In genomic region chr5:140501982-140502836, GRCm38 (mm10) we compare ENCODE assay signal across 8 mouse cellular contexts. TPM values are rescaled to one million over a fixed set of nuclear protein-coding genes. Genes with fewer than 3 reads are reported as not detected.
DNase-seq lines count a peak whose midpoint lies in the region; ATAC-seq and TF ChIP-seq lines count a peak whose summit lies in the region.

No protein-coding gene starts in this region.

- 15% methylated on average over 14 of the region's 14 CpGs for whole genome bisulfite sequencing in kidney, embryonic 14.5 days
- WGBS in hindbrain, embryonic 15.5 days = 17% methylated on average over 14 of the region's 14 CpGs
- 36% methylated on average over 14 of the region's 14 CpGs for WGBS in cerebellum, adult 2 months

- TF ChIP-seq CTCF in cerebellum, adult 2 months (IDR thresholded peaks at IDR 0.05; ENCODE audit: borderline replicate concordance, insufficient read depth, low read depth, low read length) = no peak

- H3K27ac ChIP-seq in kidney, embryonic 14.5 days (ENCODE audit: low read depth, low read length) = peak overlapping the region; percentile 90
- H3K27ac ChIP-seq in hindbrain, embryonic 15.5 days (replicated peaks) = no peak overlapping the region
- H3K27ac ChIP-seq in cerebellum, adult 2 months (ENCODE audit: insufficient read depth, low read length) = no peak overlapping the region

- no peaks in the 10 kb centered on the region for H3K9me3 ChIP-seq in kidney, embryonic 14.5 days (ENCODE audit: control insufficient read depth, low read length)
- H3K9me3 ChIP-seq in hindbrain, embryonic 15.5 days = no peaks in the 10 kb centered on the region

- no peaks in the 10 kb centered on the region for H3K36me3 ChIP-seq in kidney, embryonic 14.5 days (ENCODE audit: control insufficient read depth, insufficient read depth, low read length)
- no peaks in the 10 kb centered on the region for H3K36me3 ChIP-seq in hindbrain, embryonic 15.5 days

- peak overlapping the region; percentile 22 for H3K4me3 ChIP-seq in kidney, embryonic 14.5 days (ENCODE audit: low read length)
- H3K4me3 ChIP-seq in hindbrain, embryonic 15.5 days = no peak overlapping the region
- H3K4me3 ChIP-seq in cerebellum, adult 2 months (replicated peaks; ENCODE audit: insufficient read depth, low read depth, low read length) = no peak overlapping the region

- H3K4me2 ChIP-seq in kidney, embryonic 14.5 days (replicated peaks; ENCODE audit: low read depth, low read length) = peak overlapping the region; percentile 64
- peak overlapping the region; percentile 43 for H3K4me2 ChIP-seq in hindbrain, embryonic 15.5 days

- H3K27me3 ChIP-seq in kidney, embryonic 14.5 days (ENCODE audit: control insufficient read depth, insufficient read depth, low read length) = no peaks in the 10 kb centered on the region
- H3K27me3 ChIP-seq in hindbrain, embryonic 15.5 days = 0 out of 2 replicates have a peak, but pooled peaks cover 3% of the 10 kb centered on the region
- H3K27me3 ChIP-seq in cerebellum, adult 2 months (ENCODE audit: control insufficient read depth, insufficient read depth, low read length) = no peaks in the 10 kb centered on the region

- no peak for DNase-seq in kidney, postnatal 25 days
- DNase-seq in embryo, embryonic 10.5 days (ENCODE audit: low spot score) = peak; percentile 66
- no peak for DNase-seq in cerebellum, postnatal 14 days
- DNase-seq in frontal cortex, postnatal 36 days (ENCODE audit: low spot score in 2 of 2) = no peak
- no peak for DNase-seq in cerebellum, adult 2 months

- peaks cover 31% of the 10 kb centered on the region for H3K4me1 ChIP-seq in kidney, embryonic 14.5 days (ENCODE audit: control insufficient read depth, insufficient read depth, low read length)
- peaks cover 26% of the 10 kb centered on the region for H3K4me1 ChIP-seq in hindbrain, embryonic 15.5 days (replicated peaks)
- H3K4me1 ChIP-seq in cerebellum, adult 2 months (ENCODE audit: control insufficient read depth, insufficient read depth, low read length) = peaks cover 17% of the 10 kb centered on the region

- no peak for TF ChIP-seq POLR2A in cerebellum, adult 2 months (IDR thresholded peaks at IDR 0.05; ENCODE audit: borderline replicate concordance, insufficient read depth, low read length)

- peak overlapping the region; percentile 59 for H3K9ac ChIP-seq in kidney, embryonic 14.5 days (ENCODE audit: low read depth, low read length)
- H3K9ac ChIP-seq in hindbrain, embryonic 15.5 days = 0 out of 2 replicates have a peak overlapping the region, but pooled peaks have one; percentile 2

- ATAC-seq in kidney, embryonic 14.5 days (ENCODE audit: low FRiP score, low TSS enrichment) = peak; percentile 44
- ATAC-seq in hindbrain, embryonic 15.5 days (ENCODE audit: low FRiP score, low read depth) = no peak
- peak; percentile 31 for ATAC-seq in megakaryocyte progenitor cell, adult 5-6 weeks (replicated peaks; ENCODE audit: poor library complexity)

RNA-seq across cellular contexts. Expression of gene Chst12, which starts 3.1 kb away (rescaled TPM):
- polyA plus RNA-seq in kidney, embryonic 14.5 days (2014; fragmentation: Nextera tagmentation; extraction: Ambion mirVana) = 13.3 and 17.5 TPM in 2 replicates
- 25.2 and 26.1 TPM in 2 replicates for polyA plus RNA-seq in hindbrain, embryonic 15.5 days (2015; fragmentation: Nextera tagmentation; extraction: Ambion mirVana)
- 68.5 and 74.5 TPM in 2 replicates for total RNA-seq in megakaryocyte progenitor cell, adult 5-6 weeks (2015)
- total RNA-seq in megakaryocyte progenitor cell, adult 5-6 weeks (2017) = 31.4 and 39.4 TPM in 2 replicates
- 20.9 and 22.5 TPM in 2 replicates for polyA plus RNA-seq in cerebellum, adult 2 months (2012; rRNA removed)

RNA-seq across cellular contexts. Expression of gene Gm4869, which starts 56.8 kb away (rescaled TPM):
- not detected in 2 replicates for polyA plus RNA-seq in kidney, embryonic 14.5 days (2014; fragmentation: Nextera tagmentation; extraction: Ambion mirVana)
- not detected in 2 replicates for polyA plus RNA-seq in hindbrain, embryonic 15.5 days (2015; fragmentation: Nextera tagmentation; extraction: Ambion mirVana)
- total RNA-seq in megakaryocyte progenitor cell, adult 5-6 weeks (2015) = not detected in 2 replicates
- total RNA-seq in megakaryocyte progenitor cell, adult 5-6 weeks (2017) = not detected in 2 replicates
- not detected in 2 replicates for polyA plus RNA-seq in cerebellum, adult 2 months (2012; rRNA removed)
